Mouse (Mus musculus) stomach, postnatal 0 days (tissue): ENCODE data around the gene Arhgap10.

ENCODE experiments used
- CTCF ChIP-seq: IDR thresholded peaks from 2 replicates; pipeline ENCODE4 v1.5.1; 2016; ENCODE audit warnings: antibody characterized with exemption, low read depth, mild to moderate bottlenecking, moderate library complexity
- EP300 ChIP-seq: optimal IDR thresholded peaks from 2 replicates; pipeline ENCODE3; 2016; ENCODE audit warnings: antibody characterized with exemption

DNA sequence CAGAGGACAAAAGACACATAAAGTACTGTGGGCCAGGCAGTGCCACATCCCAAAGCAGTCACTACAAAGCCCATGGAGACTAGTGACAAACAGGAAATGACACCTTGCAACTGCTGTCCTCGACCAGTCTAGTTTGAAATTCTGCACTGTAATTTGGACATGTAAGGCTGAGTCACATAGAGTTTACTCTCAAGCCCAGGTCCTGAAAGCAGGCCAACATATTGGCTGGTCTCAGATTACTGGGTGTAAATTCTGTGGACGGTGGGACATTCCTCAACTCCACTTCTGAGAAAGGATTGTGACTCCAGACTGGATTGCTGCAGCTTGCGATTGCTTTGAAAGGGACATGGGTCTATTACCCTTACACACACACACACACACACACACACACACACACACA is 229.7 kb downstream of the Arhgap10 start:
- TF ChIP-seq CTCF: no peak
- no peak for TF ChIP-seq EP300
